Mouse (Mus musculus): ENCODE measurements at regions not wholly inside any gene's neighbourhood (a gene's known extent, or its start where the extent isn't known, plus 50 kb on each side); places are given as distances from the start of the nearest gene placed in this dataset.

GRCm38 (mm10) chr2:39835370-39835769, 609.1 kb upstream of the Ppp6c start:
- no peak for DNase-seq

GRCm38 (mm10) chr2:39823851-39824250, 597.6 kb upstream of the Ppp6c start:
- DNase-seq, result no peak

DNA sequence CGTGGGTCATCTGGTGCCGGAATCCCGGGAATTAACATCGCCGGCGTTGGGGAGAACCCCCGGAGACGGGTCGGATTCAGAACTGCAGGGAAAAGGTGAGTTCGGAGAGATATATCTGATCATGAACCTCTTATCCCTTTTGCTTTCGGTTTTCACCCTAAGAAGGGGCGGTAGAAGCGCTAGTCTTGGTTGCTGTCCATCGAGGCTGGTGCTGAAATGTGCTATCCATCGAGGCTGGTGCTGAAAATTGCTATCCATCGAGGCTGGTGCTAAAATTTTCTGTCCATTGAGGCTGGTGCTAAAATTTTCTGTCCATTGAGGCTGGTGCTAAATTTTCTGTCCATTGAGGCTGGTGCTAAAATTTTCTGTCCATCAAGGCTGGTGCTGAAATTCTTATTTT, 580.4 kb upstream of the Ppp6c start:
- peak; percentile 38 for DNase-seq
